Mouse (Mus musculus) G1E (cell line): ENCODE measurements around the gene Glod4.

Experiments
- CTCF ChIP-seq: IDR thresholded peaks from 2 replicates; pipeline ENCODE4 v1.5.1; 2012; ENCODE audit warnings: low read depth, low read length, inconsistent platforms, mixed read lengths
- GATA1 ChIP-seq: IDR thresholded peaks from 2 replicates; pipeline ENCODE4 v1.6.1; 2012; ENCODE audit warnings: borderline replicate concordance, low read length, inconsistent platforms, mixed read lengths
- GATA2 ChIP-seq: IDR thresholded peaks from 2 replicates; pipeline ENCODE4 v1.6.1; 2012; ENCODE audit warnings: low read depth, low read length, inconsistent platforms, borderline replicate concordance
- POLR2AphosphoS5 ChIP-seq: IDR thresholded peaks from 2 replicates; pipeline ENCODE4 v1.6.1; 2012; ENCODE audit warnings: low read depth, low read length, inconsistent platforms; ENCODE audit not compliant: insufficient replicate concordance
- TAL1 ChIP-seq: conservative IDR thresholded peaks from 2 replicates; pipeline ENCODE4 v1.6.1; 2012; ENCODE audit warnings: low read depth, low read length, inconsistent platforms, mixed read lengths

DNA sequence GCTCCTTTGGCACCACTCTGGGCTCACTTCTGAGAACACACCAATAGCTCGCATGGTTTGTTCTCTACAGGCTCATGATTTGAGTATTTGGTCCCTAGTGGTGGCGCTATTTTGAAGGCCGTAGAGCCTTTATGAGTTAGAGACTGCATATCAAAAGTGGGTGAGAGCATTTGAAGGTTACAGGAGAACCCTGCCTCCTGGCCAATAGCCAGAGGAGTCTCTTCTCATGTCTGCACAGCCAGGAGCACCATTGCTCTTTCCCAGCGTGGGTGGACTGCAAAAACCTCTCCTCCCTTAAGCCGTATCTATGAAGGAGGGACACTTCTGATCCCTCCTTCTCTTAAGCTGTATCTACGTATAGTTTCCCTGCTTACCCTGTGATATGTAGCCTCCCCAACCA, 166.2 kb downstream of the Glod4 start:
- no peak for TF ChIP-seq CTCF
- TF ChIP-seq POLR2AphosphoS5 = no peak
- no peak for TF ChIP-seq GATA1
- TF ChIP-seq TAL1 = no peak
- no peak for TF ChIP-seq GATA2
